Mouse (Mus musculus): ENCODE measurements at regions not wholly inside any gene's neighbourhood (a gene's known extent, or its start where the extent isn't known, plus 50 kb on each side); places are given as distances from the start of the nearest gene placed in this dataset.
"Not testable (repeated sequence)": the region's sequence is repeated elsewhere in the genome, so short reads cannot be mapped to it uniquely, and the experiment has no call there.

DNA sequence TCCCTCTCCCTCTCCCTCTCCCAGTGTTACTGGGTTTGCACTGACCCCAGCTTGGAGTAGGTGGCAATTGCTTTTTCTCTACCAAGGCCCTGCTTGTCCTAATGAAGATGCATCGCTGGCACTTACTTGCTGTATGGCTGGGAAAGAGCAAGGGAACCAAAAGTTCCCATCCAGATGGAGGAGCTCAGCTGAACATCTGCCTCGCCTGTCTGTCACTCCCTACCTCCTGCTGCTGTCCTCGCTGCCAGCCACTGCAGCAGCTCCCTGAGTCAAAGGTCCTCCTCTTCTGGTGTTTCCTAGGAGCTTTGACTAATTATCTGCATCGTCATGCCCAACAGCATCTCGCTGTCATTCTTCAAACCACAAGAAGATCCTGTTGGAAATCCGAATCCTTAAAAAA is 203.4 kb downstream of the Mat2b start:
- H3K4me1 ChIP-seq (replicated peaks) = no peaks in the 10 kb centered on the region
- no peaks in the 10 kb centered on the region for H3K36me3 ChIP-seq
- ATAC-seq (replicated peaks; ENCODE audit: insufficient number of reproducible peaks, insufficient read depth, low FRiP score, low read depth) = no peak
- H3K9ac ChIP-seq = no peak overlapping the region
- no peak overlapping the region for H3K4me2 ChIP-seq
- H3K27me3 ChIP-seq = no peaks in the 10 kb centered on the region
- WGBS = 16% methylated on average over 6 of the region's 6 CpGs
- H3K4me3 ChIP-seq = no peak overlapping the region
- H3K27ac ChIP-seq = no peak overlapping the region
- H3K9me3 ChIP-seq (replicated peaks) = no peaks in the 10 kb centered on the region

DNA sequence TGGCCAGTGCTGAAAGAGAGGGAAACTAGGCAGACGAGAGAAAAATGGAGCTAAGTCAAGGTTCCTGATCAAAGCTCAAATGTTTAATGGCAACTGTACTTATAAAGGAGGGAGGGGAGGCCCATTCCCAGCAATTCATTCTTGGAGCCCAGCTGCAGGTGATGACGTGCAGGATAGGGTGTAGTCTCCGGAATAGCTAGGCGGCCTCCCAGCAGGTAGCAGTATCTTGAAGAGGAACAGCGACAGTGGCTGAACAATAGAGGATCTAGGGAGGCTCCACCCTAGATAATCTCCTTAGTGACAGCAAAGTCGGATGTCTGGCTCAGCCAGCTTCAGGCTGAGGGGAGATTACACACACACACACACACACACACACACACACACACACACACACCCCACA is 216.8 kb downstream of the Mat2b start:
- not testable (repeated sequence) for H3K9ac ChIP-seq; H3K27me3 ChIP-seq; H3K4me1 ChIP-seq (replicated peaks); H3K4me3 ChIP-seq; ATAC-seq (replicated peaks; ENCODE audit: insufficient number of reproducible peaks, insufficient read depth, low FRiP score, low read depth); H3K9me3 ChIP-seq (replicated peaks); H3K36me3 ChIP-seq; H3K27ac ChIP-seq; H3K4me2 ChIP-seq
- 23% methylated on average over 6 of the region's 6 CpGs for WGBS

DNA sequence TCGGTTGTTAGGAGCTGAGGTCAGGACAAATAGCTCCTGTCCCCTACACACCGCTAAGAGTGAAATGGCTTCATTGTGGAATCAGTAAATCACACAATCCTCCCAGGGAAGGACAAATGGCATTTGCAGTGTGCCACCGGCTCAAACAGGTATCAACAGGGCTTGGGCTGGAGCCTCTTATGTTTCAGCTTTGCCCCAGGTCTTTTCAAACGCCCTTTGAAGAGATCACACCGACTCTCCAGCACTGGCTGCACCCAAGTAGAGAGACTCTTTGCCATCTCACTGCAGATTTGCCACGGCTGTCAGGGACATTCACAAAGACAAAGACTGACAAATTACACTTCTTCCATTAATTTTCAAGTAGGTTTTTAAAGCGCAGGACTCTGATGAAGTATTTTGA is 217.7 kb downstream of the Mat2b start:
- H3K27me3 ChIP-seq = no peaks in the 10 kb centered on the region
- H3K4me2 ChIP-seq = no peak overlapping the region
- no peak overlapping the region for H3K27ac ChIP-seq
- H3K9me3 ChIP-seq (replicated peaks) = no peaks in the 10 kb centered on the region
- whole genome bisulfite sequencing = 39% methylated on average over 7 of the region's 7 CpGs
- no peak overlapping the region for H3K4me3 ChIP-seq
- H3K4me1 ChIP-seq (replicated peaks) = no peaks in the 10 kb centered on the region
- ATAC-seq (replicated peaks; ENCODE audit: insufficient number of reproducible peaks, insufficient read depth, low FRiP score, low read depth) = no peak
- no peaks in the 10 kb centered on the region for H3K36me3 ChIP-seq
- H3K9ac ChIP-seq = no peak overlapping the region

DNA sequence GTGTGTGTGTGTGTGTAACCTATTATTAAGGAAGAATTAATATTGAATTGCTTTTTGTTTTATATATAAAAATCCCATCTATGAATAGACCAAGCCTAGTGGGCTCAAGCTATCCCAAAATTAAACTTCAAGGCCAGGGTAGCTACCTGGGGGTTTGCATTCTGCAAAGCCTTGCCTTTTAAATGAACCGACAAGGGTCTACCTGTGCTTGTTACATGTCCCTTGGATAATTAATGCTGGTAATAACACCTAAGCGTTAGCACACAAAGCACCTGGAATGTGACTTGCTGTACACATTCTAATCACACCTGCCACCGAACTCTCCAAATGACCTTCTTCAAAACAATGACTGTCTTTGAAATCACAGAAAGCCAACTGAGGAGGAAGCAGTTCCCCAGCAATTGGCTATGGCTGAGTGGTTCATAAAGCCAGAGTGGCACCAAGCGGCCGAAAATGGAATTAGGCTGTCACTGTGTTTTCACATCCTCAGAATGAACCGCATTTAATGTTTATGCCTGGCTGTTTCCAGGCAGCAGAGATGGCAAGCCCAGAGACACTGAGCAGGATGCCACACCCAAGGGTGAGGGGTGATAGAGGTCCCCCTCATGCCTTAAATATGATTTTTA is 225.8 kb downstream of the Mat2b start:
- WGBS = 27% methylated on average over 6 of the region's 6 CpGs
- H3K36me3 ChIP-seq = no peaks in the 10 kb centered on the region

DNA sequence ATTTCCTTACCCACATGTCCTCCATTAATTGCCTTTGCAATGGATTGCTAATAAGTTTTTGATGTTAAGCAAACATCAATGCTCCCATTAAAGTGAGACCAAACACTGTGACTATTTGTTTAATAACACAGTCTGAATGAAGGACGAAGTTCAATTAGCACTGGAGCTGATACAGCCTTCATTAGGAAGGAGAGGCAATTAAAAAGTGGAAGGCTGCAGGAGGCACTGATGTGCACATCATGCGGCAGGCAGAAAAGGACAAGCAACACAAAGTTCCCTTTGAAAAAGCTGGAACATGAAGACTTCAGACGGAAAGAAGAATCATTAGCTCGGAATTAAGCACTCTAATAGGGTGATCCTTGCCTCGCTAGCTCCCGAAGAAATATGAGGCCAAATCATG is 238.4 kb downstream of the Mat2b start:
- H3K4me2 ChIP-seq = no peak overlapping the region
- WGBS = 84% methylated on average over 6 of the region's 6 CpGs
- H3K4me1 ChIP-seq (replicated peaks) = no peaks in the 10 kb centered on the region
- ATAC-seq (replicated peaks; ENCODE audit: insufficient number of reproducible peaks, insufficient read depth, low FRiP score, low read depth) = no peak
- H3K9me3 ChIP-seq (replicated peaks) = no peaks in the 10 kb centered on the region
- no peak overlapping the region for H3K4me3 ChIP-seq
- H3K27ac ChIP-seq = no peak overlapping the region
- no peaks in the 10 kb centered on the region for H3K36me3 ChIP-seq
- no peak overlapping the region for H3K9ac ChIP-seq
- H3K27me3 ChIP-seq = no peaks in the 10 kb centered on the region

More for the DNA sequence above, 225.8 kb downstream of the Mat2b start:
- no peak overlapping the region for H3K27ac ChIP-seq
- H3K27me3 ChIP-seq = no peaks in the 10 kb centered on the region
- no peak for ATAC-seq (replicated peaks; ENCODE audit: insufficient number of reproducible peaks, insufficient read depth, low FRiP score, low read depth)
- no peak overlapping the region for H3K9ac ChIP-seq
- no peaks in the 10 kb centered on the region for H3K9me3 ChIP-seq (replicated peaks)
- H3K4me1 ChIP-seq (replicated peaks) = no peaks in the 10 kb centered on the region
- no peak overlapping the region for H3K4me2 ChIP-seq
- H3K4me3 ChIP-seq = no peak overlapping the region

DNA sequence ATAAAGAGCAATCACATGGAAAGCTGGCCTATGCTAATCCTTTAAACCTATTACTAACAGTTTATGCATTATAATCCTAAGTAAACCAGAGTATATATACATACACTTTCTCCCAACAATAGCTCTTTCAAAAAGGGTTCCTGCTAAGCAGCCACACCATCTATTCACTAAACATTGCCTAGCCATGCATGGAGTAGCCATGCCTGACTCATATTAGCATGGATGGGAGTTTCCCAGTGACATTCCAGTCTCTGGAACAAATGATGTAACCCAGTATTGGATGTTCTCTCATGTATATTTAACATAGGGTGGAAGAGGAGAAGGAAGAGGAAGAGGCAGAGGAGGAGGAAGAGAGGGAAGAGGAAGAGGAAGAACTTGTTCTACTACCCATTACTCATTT is 240.0 kb downstream of the Mat2b start:
- not testable (repeated sequence) for ATAC-seq (replicated peaks; ENCODE audit: insufficient number of reproducible peaks, insufficient read depth, low FRiP score, low read depth); H3K36me3 ChIP-seq; H3K9ac ChIP-seq; H3K27me3 ChIP-seq; H3K27ac ChIP-seq; H3K9me3 ChIP-seq (replicated peaks); H3K4me1 ChIP-seq (replicated peaks); H3K4me3 ChIP-seq; H3K4me2 ChIP-seq

DNA sequence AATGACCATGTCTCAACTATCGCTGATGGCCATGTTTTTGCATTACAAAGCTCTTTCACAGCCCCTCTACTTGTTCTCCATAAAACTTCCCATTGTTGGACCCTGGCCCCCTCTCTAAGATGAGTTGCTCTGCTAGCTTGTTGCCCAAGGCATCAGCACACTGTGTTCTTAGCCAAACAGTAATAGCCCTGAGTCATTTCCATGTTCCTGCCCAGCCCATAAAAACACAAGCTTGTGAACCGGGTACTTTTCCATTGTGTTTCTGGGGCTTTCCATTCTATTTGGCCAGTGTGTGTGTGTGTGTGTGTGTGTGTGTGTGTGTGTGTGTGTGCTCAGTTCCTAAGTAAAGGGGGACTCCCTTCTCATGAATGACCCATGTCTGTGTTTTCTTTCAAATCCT is 248.2 kb downstream of the Mat2b start:
- H3K36me3 ChIP-seq = no peaks in the 10 kb centered on the region
- H3K9ac ChIP-seq = no peak overlapping the region
- WGBS = 84% methylated on average over 2 of the region's 2 CpGs
- no peaks in the 10 kb centered on the region for H3K4me1 ChIP-seq (replicated peaks)
- no peaks in the 10 kb centered on the region for H3K9me3 ChIP-seq (replicated peaks)
- no peak overlapping the region for H3K27ac ChIP-seq
- no peak for ATAC-seq (replicated peaks; ENCODE audit: insufficient number of reproducible peaks, insufficient read depth, low FRiP score, low read depth)
- H3K27me3 ChIP-seq = no peaks in the 10 kb centered on the region
- H3K4me3 ChIP-seq = no peak overlapping the region
- no peak overlapping the region for H3K4me2 ChIP-seq

DNA sequence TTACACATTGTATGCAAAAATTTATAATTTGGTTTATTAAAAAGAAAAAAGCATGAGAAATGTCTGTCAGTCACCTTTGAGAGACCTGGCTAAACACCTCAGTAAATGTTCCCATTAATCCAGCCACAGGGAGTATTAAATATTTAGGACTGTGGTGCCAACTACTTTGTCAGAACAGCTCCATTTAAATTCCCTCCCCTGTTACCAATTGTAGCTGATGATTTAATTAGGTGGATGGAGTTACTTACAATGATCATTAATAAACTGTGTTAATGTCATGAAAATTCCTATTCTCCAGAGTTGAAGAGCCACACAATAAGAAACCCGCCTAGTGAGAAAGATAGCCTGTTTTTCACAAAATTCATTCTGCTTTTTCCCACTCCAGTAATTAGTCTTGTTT is 261.0 kb downstream of the Mat2b start:
- Histone ChIP-seq H3K27ac (no peak overlapping the region), H3K9ac (no peak overlapping the region), H3K4me1 (replicated peaks) (no peaks in the 10 kb centered on the region), H3K4me2 (no peak overlapping the region), H3K36me3 (no peaks in the 10 kb centered on the region), H3K4me3 (no peak overlapping the region), H3K27me3 (no peaks in the 10 kb centered on the region), H3K9me3 (replicated peaks) (no peaks in the 10 kb centered on the region)
- no peak for ATAC-seq (replicated peaks; ENCODE audit: insufficient number of reproducible peaks, insufficient read depth, low FRiP score, low read depth)
- WGBS = 86% methylated on average over 1 of the region's 1 CpGs

GRCm38 (mm10) chr11:40428858-40429257 is 266.1 kb downstream of the Mat2b start:
- Histone ChIP-seq H3K27ac (no peak overlapping the region), H3K27me3 (no peaks in the 10 kb centered on the region), H3K9ac (no peak overlapping the region), H3K36me3 (no peaks in the 10 kb centered on the region), H3K4me2 (no peak overlapping the region), H3K9me3 (replicated peaks) (no peaks in the 10 kb centered on the region), H3K4me1 (replicated peaks) (no peaks in the 10 kb centered on the region), H3K4me3 (no peak overlapping the region)
- no peak for ATAC-seq (replicated peaks; ENCODE audit: insufficient number of reproducible peaks, insufficient read depth, low FRiP score, low read depth)
- 61% methylated on average over 2 of the region's 2 CpGs for WGBS

DNA sequence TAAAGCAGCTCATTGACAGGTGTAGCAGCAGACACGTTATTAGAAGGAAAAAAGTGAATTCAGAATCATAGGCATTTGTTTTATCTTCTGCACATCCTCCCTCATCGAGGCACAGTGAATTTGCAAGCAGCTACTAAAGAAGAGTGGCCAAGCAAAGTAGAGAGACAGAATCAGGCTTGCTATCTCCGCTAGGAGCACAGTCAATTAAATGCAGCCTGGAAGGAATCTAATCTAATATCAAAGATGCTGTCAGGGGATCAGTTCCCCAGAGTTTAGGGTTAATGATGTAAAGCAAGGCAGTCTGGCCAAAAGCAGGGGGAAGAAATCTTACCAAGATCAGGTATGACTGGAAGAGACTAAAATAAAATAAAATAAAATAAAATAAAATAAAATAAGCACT is 270.7 kb downstream of the Mat2b start:
- WGBS = 65% methylated on average over 3 of the region's 3 CpGs
- H3K36me3 ChIP-seq = no peaks in the 10 kb centered on the region
- no peak overlapping the region for H3K27ac ChIP-seq
- no peak overlapping the region for H3K9ac ChIP-seq
- ATAC-seq (replicated peaks; ENCODE audit: insufficient number of reproducible peaks, insufficient read depth, low FRiP score, low read depth) = no peak
- no peak overlapping the region for H3K4me3 ChIP-seq
- H3K4me2 ChIP-seq = no peak overlapping the region
- H3K9me3 ChIP-seq (replicated peaks) = no peaks in the 10 kb centered on the region
- no peaks in the 10 kb centered on the region for H3K27me3 ChIP-seq
- no peaks in the 10 kb centered on the region for H3K4me1 ChIP-seq (replicated peaks)

GRCm38 (mm10) chr11:40407571-40407970 is 287.4 kb downstream of the Mat2b start:
- H3K27ac ChIP-seq = no peak overlapping the region

GRCm38 (mm10) chr11:40402249-40402648 is 292.8 kb downstream of the Mat2b start:
- 43% methylated on average over 1 of the region's 1 CpGs for WGBS
- no peak for ATAC-seq (replicated peaks; ENCODE audit: insufficient number of reproducible peaks, insufficient read depth, low FRiP score, low read depth)
- Histone ChIP-seq H3K36me3 (no peaks in the 10 kb centered on the region), H3K4me2 (no peak overlapping the region), H3K4me1 (replicated peaks) (no peaks in the 10 kb centered on the region), H3K4me3 (no peak overlapping the region), H3K27ac (no peak overlapping the region), H3K27me3 (no peaks in the 10 kb centered on the region), H3K9me3 (replicated peaks) (no peaks in the 10 kb centered on the region), H3K9ac (no peak overlapping the region)

More at GRCm38 (mm10) chr11:40407571-40407970, 287.4 kb downstream of the Mat2b start:
- no peaks in the 10 kb centered on the region for H3K27me3 ChIP-seq
- no peak overlapping the region for H3K9ac ChIP-seq
- H3K4me3 ChIP-seq = no peak overlapping the region
- ATAC-seq (replicated peaks; ENCODE audit: insufficient number of reproducible peaks, insufficient read depth, low FRiP score, low read depth) = no peak
- H3K4me2 ChIP-seq = no peak overlapping the region
- no peaks in the 10 kb centered on the region for H3K36me3 ChIP-seq
- H3K4me1 ChIP-seq (replicated peaks) = no peaks in the 10 kb centered on the region
- no peaks in the 10 kb centered on the region for H3K9me3 ChIP-seq (replicated peaks)
